Mouse (Mus musculus) cerebellum, adult 9-10 months (tissue): ENCODE results near the gene Arntl.

Experiments
- DNase-seq: peaks from one replicate; pipeline ENCODE4 v3.0.0; 2022

Arntl gene

DNA sequence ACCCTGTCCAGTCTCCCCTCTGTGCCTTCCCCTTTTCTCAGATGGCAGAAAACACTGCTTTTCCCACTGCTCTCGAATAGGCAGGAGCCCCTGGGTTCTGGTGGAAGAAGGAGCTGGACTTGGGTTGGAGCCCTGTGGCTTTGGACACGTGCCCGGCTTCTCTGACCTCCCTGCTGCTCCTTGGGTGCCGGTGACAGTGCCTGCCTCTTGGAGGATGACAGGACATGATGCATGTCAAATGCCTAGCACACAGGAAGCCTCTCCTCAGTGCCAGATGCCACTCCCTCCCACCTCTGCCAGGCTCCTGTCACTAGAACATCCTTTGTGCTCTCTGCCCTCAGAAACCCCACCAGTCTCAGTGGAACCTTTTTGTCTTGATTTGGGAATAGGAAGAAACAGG is 3.2 kb downstream of the Arntl start:
- DNase-seq: peak; percentile 57

DNA sequence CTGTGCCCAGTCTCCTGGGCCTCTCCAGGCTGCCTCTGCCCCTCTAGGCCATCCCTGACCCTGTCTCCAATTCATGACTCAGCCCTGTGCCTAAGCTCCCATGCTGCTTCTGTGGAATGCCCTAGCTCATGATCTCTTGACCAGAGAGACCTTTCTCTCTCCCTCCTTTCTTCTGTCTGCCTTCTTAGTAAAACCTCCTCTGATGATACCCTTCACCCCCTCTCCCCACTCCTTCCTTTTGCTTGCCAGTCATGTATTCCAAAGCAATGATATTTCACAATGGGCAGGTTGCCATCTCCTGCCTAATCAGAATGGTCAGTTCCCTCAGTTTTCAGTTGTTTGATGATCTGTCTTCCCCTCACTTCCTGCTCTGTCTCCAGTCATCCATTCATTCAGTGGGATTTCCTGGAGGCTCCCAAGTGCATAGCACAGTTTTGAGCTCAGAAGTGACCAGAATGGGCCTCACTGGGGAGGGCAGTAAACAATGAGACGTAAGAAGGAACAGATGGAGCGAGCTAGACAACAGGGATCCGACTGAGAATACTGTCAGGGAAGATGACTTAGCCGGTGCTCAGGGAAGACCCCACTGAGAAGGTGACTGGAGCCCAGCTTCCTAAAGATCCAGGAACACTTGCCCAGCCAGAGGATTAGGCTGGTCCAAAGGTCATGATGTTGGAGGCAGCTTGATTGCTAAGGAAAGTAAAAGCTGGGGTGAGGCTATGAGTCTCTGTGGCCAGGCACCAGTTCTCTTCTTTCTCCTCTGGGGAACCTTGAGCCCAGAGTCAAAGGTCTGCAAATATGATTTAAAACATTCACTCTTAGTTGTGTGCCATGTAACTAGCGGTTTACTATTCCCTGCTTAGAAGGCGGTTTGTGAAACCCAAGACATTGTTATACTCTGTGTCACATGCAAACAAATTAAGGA is 7.2 kb downstream of the Arntl start:
- DNase-seq: peak; percentile 69

DNA sequence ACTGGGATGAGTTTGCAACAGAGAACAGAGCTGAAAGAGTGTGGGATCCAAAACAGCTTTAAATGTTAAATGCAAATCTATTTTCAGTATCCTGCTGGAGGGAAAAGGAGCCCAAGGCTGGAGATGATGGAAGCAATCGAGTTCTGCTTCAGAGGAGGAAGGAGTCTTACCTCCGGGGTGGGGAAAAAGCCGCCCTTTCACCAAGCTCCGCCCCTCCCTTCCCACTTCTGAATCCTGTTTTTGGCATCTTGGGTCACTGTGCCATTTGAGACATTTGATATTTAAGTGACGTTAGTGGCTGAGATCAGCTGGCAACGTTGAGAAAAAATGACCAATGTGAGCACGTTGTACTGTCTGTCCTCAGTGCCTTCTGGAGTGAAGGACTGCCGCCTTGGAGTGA is 8.9 kb downstream of the Arntl start:
- no peak for DNase-seq

DNA sequence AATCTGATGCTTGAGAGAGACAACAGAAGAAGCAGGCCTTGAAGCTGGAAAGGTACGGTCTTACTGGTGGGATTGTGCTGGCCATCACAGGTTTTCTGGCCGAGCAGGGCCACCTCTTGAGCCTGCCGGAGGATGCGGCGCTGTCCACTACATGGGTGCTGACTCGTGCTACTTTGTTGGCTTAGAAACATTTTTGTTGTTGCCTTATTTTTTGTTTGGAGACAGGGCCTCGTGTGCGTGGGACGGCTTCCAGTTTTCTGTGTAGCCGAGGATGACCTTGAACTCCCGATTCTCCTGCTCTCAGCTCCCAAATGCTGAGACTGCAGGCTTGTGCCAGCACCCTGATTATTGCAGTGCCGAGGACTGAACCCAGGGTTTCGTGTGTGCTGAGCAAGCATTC is 12.2 kb downstream of the Arntl start:
- DNase-seq: no peak

DNA sequence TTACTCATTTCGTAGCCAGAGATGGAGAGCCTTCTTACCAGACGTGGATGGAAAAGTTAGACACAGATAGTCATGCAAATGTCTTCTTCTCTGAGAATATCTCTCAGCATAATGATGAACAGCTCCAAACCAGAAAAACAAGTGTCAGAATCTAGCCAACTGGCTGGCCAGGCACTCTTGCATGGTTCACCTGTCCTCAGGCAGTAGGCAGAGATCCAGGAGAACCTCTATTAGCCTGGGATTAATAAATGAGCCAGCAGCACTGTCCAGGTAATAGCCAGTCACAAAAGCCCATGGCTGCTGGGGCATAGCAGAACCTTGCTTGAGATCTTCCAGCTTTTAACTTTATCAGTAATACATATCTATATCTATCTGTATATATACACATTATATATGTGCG is 12.6 kb downstream of the Arntl start:
- no peak for DNase-seq

DNA sequence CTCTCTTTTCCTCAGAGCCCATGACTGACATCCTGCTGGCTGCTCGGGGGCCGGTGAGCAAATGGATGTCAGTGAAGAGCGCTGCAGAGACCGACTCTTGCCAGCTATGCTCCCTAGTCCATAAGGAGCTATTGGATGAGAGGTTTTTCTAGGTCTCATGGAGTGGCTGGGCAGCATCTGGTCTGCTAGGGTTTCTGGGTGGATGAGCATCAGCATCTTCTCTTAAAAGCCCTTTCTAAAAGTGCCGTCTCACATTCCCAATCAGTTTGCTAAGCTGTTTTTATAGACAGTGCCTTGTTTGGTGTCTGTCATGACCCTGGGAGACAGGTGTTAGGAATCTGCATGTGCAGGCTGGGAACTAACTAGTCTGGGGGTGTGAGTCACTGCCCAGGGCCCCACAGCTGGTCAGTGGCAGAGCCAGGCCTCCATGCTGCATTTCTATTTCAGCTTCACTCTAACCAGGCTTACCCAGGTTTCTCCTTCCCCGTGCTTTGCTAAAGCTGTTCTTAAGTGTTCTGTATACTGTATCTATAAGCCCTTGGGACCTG is 13.5 kb downstream of the Arntl start:
- DNase-seq: no peak

DNA sequence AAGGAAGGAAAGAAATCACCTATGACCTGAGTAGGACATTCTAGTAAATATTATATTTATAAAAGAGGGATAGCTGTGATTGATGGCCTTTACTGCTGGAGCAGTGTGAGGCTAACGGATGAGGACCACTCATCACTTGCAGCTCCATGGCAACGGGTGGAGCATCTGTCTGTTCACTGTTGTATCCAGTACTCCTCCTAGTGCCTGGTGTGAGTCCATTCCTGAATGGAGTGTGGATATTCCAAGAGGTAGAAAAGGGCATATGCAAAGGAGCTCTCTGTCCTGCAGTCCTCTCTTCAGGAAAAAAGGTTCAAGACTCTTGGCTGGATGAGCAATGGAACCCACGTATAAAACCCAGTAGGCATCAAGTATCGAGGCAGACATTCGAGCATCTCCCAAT is 15.6 kb downstream of the Arntl start:
- no peak for DNase-seq

DNA sequence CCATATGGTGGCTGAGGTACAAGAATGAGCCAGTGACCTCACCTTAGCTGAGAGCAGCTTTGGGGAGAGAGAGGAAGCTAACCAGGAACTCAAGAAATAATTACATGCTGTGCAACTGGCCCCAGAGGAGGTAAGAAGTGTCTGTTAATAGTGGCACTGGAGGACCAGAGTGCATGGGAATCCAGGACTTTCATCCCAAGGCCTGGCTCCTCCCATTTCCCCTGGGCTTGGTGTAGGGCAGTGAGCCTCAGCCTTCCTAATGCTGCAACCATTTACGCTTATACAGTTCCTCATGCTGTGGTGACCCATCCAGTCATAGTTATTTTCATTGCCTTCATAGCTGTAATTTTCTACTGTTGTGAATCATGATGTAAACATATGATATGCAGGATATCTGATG is 17.4 kb downstream of the Arntl start:
- DNase-seq: no peak

DNA sequence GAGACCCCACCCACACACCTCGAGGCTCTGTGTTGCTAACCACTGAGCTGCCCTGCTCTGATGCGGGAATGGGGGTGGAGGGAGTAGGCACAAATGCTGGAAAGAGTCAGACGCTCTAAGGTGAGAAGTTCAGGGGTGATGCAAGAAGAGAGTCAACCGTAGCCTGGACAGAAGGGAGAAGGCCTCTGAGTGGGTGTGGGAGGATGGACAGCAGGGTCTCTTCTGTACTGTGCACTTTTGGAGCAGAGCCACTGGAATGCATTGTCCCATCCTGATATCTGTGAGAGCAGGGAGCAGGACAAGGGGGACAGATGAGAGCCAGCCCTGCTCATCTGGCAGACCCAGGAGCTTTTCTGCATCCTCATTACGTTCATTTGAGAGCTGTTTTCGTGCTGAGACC is 21.2 kb downstream of the Arntl start:
- DNase-seq: no peak

DNA sequence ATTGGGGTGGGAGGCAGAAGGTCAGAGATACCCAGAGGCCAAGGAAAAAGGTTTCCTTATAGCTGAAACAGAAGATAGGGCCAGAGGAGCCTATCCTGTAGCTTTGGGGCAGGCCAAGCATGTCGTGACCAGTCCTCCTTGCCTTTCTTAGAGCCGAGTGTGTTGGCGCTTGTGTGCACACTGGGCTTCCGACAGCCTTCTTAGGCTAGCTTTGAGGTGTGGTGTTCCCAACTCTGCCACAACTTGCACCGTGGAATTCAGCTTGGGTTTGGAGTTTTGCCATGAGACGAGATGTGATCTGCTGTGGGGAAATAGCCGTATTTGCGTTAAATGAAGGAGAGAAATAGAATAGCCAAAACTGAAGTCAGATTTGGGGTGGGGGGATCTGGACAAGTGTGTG is 28.9 kb downstream of the Arntl start:
- no peak for DNase-seq

DNA sequence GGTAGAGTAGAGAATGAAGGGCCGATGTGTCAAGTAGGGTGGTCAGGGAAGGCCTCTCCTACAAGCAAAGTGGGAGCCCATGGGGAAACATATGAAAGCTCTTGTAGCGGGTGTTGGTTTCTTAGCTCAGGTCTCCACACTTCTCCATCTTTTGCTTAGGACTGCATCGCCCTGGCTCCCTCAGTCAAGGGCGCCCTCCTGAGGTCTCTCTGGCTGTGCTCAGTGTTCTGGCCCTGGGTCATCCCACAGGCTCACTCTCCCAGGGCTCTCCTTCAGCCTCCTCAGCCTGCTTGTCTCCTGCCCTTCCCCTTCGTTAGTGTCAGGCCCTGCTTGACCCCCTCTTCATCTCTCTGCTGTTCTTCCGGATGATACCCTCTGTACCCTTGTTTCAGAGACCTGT is 31.1 kb downstream of the Arntl start:
- no peak for DNase-seq

DNA sequence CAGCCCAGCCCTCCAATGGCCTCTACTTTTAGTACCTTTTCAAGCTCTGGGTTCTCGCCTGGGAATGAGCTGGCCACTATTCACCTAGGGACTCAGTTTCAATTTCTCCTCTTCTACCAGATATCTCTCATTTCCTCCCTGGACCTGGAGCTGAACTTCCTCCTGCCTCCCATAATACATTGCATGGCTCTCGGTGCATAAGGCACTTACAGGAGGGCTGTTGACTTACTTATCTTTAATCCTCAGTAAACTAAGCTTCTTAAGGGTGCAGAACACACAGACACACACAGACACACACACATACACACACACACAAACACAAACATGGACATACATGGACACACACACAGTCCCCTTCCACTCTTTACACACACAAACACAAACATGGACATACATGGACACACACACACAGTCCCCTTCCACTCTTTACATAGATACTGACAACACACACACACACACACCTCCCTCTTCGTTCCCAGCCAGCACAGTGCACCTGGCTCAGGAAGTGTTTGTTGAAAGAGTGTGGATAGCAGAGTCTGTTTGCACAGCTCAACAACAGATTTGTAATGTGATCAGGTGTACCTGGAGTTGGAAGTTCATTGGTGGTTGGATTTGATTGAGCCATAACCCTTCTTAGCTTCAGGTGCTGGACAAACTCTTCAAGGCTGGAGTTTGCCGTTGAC is 32.3 kb downstream of the Arntl start:
- no peak for DNase-seq

DNA sequence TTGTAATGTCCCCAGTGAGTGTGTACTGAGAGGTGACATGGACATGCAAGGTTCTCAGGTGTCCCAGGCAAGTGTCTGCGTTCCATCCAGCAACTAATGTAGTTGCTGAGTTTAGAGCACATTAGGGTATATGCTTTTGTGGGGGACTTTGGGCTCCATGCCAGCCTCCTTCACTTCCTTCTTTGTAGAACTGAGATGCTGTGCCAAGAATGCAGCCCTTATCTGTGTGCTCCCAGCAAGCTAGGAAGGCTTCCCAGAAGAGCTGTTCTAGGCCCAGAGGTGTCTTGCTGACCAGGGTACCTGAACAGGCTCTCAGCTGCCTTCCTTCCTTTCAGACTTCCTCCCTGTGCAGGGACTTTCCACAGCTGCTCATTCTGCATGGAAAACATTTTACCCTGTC is 33.2 kb downstream of the Arntl start:
- no peak for DNase-seq

DNA sequence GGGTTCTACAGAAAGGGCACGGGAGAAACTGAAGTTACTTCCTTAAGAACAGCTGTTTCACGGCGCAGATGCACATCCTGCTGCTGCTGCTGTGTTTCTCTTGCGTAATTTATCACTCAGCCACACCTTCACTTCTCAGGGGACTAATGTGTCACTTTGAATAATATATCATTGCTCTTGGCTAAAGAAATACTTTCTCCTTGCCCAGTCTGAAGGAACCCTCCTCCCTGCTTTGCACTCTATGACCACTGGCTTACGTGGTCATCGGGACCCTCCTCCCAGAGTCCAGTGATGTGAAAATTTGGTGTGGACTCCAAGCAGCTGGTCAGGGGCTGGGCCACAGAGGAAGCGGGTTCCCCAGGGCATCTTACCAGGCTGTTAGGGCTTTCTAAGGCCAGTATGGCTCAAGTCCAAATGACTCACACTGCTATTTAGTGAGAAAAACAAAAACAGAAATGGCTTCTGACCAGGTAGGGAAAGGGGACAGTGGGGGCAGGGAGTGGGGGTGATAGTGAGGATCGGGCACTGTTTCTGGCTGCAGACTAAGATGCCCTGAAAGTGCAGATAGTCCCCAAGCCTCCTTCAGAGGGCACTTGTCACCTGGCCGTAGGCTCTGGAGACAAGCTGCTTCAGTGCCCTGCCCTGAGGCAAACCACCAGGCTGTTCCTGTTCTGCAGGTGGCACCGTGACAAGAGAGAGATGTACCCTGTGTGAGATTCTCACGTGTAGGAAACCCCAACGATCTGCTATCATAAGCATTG is 34.8 kb downstream of the Arntl start:
- peak; percentile 70 for DNase-seq

DNA sequence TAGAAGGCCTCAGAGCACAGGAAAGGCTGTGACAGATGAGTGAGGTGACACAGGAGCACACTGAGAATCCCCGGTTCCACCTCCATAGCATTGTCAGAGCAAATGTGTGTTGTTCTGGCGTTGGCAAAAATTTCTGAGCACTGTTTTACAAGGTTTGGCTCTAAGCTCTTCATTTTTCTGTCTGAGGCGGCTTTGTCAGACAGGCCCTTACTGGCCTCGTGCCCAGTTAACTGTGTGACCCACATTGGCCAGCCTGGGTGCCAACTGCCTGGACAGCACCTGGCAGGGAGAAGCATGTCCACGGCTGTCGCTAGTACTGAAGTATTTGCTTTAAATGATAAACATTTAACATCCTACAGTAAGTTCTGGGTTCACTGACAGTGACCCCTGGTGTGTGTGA is 35.4 kb downstream of the Arntl start:
- peak; percentile 92 for DNase-seq

DNA sequence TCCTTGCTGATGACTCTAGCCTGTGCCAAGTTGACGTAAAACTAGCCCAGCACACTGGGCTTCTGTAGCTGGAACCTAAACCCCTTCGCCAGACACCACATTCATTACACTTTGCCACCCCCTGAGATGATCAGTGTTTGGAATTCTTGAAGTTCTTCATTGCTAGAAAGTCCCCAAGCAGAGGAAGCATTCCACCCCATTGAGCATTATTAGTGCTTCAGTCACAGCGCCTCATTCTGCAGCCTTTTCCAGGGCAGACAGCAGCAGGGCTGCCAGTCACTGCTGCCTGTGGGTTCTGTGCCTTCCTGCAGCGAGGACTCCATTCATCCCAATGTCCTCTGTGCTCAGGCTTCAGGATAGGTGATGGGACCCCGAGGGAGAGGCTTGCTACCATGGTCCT is 37.9 kb downstream of the Arntl start:
- no peak for DNase-seq

DNA sequence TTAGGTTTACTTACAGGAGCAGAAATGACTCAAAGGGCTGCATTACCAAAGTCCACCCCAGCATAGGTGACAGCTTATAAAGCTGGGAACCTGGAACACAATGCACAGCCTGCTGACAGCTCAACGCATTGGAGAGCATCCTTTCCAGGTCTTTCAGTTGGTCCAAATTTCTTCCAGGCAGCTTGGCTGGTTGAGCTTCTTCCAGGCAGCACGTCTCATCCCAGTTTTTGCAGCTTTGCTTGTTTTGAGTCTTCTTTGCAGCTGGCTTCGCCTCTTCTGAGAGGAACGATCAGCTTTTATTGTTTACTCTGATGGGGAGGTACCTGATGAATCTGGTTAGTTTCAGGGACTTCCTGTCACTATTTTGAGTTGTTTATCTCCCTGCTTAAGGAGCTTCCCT is 39.2 kb downstream of the Arntl start:
- no peak for DNase-seq

DNA sequence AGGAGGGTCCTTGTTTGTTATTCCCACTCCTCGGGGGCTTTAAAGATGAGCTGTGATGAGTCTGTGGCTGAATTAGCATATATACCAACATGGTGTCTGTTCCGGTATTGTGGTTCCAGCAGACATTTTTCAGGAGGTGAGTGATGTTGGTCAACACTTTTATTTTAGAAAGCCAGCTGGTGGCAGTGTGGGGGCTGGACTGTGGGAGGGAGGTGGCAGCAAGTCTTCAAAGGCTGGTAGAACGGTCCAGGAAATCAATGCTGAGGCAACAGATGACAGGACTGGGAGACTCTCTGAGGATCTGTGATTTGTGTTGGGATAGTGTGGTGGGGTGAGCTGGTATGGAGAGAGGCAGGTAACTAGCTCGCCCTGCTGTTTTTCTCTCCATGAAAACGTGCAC is 39.9 kb downstream of the Arntl start:
- DNase-seq: no peak

DNA sequence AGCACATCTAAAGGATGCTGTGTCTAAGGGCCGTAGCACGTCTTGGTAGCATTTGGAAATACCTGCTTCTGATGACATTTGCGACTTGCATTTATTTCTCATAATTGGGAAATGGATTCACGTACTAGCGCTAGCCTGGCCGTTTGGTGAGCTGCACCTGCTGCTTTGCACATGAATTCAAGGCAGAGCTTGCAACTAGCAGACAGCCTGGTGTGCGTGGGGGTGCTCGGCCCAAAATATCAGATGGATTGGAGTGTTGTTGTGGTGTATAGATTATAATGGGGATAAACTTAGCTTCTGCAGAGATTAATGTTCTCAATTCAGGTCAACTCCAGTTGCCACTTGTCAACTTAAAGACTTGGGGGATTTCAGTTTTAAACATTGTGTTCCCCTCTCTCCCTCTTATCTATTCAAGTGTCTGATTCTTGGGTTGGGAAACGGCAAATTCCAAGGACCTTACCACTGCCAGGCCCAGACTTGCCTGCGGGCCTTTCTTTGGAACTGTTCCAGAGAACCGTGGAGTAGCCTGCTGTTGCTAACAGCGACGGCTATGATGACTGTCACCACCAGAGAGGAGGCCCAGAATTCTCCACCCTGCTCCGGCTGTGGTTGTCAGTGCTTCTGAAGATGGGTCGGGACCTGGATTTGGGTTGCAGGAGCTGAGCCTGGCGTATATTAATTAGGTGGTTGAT is 42.0 kb downstream of the Arntl start:
- peak; percentile 77 for DNase-seq

DNA sequence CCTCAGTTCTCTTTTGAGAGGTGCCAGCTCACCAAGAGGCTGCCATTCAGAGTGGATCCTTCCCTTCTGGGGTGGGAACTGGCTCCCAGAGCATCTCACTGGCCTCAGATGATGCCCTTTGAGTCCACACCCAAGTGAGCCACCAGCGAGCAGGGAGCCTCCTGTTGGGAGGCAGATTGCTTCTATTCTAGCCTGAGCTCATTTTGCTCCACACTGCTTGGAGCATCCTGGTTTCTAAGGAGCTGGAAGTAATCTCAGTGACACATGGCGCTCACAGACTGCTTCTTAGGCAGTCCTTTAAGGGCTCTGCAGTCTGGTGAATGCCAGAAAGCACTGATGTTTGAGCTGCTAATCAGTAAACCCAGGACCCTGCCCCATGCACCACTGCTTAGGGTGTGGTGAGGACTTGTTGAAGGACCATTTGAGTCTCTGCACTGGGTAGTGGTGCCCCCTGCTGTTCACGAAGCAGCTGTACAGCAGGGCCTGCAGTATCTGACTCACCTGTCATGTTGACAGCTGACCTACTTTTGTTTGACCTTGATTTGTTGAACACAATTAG is 43.2 kb downstream of the Arntl start:
- peak; percentile 62 for DNase-seq

DNA sequence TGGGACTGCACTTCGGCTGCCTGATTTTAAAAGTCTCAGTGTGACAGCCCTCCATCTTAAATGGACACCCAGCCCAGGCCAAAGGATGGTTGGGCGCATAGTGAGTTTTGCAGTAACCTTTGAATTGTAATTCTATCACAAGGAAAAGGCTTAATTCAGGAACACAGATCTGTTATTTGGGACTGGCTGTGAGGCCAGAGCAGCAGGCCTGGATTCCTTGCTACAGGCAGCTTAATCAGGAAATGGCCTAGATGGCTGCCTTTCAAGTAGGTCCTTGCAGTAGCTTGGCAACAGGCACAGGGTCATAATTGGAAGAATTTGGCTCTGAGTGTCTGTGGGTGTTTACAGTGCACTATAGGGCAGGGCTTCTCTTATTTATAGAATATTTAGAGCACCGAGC is 43.7 kb downstream of the Arntl start:
- DNase-seq: peak; percentile 85

DNA sequence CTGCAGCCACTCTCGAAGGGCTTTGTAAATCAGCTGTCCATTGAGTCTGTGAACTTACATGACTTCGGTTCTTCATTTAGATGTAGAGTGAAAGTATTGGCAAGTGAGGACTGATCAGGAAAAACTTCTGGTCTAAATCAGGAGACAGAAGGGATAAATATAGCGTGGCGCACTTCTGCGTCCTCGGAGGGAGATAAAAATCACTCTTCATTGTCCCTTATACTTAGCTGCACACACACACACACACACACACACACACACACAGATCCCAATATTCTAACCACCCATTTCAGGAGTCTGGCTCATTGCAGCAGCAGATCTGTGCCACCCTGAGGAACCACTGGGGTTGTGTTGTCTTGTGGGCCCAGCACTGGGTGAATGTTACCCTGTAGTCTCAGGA is 44.3 kb downstream of the Arntl start:
- DNase-seq: no peak
